Mouse (Mus musculus) adrenal gland, postnatal 36 days (tissue): ENCODE measurements at regions not wholly inside any gene's neighbourhood (a gene's known extent, or its start where the extent isn't known, plus 50 kb on each side); places are given as distances from the start of the nearest gene placed in this dataset.
A peak's percentile ranks its signal among the peaks of the same experiment; 100 is the strongest.
"Not testable (repeated sequence)": the region's sequence is repeated elsewhere in the genome, so short reads cannot be mapped to it uniquely, and the experiment has no call there.

Experiments
- DNase-seq, 2 experiments: peaks; one replicate each; pipeline ENCODE4 v3.0.0; 2021; ENCODE audit warnings: mixed read lengths in 1 of 2

DNA sequence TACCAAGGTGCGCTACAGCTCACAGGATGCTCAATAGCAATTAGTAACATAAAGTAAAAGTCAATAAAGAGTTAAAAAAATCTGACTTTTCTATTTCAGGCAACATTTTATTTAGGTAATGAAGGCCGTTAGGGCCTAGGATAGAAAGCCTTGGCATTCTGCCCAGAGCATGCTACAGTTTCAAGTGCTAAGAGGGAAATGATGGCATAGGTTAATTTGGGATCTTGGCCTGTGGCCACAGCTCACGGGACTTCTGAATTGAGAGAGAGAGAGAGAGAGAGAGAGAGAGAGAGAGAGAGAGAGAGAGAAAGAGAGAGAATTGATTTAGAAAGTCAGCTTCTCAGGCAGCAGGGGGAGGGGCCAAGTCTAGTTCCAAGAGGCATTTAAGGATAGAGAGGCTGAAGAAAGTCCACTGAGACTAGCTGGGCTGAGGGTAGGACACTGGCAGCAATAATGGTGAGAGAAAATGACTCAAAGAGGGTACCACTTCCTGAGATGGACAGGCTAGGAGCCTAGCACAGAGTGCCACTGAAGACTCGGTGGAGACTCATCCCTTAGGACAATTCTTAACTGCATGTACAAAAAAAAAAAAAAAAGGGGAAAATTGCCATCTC, 52.6 kb upstream of the Klf14 start:
- DNase-seq = peak; percentile 38 to 71

DNA sequence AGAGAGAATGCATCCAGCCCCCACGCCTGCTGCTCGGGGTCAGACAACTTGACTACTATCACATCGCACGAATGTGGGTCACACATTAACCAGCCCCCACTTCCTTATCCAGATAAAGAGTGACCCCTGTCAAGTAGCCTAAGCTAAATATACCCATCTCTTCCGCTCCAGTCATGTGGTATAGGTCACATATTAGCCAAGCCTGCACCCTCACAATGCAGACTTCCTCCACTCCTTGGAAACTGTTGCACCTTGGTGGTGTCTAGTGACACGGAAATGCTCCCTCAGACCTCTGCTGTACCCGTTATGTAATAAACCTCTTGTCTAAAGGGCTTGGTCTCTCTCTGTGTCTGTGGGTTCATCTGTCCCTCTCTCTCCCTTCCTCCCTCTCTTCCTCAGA, 57.7 kb upstream of the Klf14 start:
- no peak for DNase-seq

DNA sequence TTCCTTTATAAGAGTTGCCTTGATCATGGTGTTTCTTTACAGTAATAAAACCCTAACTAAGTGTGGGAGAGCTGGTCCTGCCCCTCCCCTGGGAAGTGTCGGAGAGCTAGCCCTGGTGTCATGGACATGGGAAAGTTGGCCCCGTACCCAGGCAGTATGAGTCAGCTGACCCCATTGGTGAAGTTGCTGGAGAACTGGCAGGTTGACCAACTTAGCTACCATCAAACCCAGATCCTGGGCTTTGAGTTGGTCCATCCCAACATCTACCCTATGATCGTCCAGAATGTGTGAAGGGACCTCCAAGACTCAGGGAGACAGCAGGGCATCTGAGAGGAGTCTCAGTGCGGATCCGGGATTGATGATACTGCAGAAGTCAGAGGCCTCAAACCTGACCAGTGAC, 62.9 kb upstream of the Klf14 start:
- peak; percentile 10 to 37 for DNase-seq

DNA sequence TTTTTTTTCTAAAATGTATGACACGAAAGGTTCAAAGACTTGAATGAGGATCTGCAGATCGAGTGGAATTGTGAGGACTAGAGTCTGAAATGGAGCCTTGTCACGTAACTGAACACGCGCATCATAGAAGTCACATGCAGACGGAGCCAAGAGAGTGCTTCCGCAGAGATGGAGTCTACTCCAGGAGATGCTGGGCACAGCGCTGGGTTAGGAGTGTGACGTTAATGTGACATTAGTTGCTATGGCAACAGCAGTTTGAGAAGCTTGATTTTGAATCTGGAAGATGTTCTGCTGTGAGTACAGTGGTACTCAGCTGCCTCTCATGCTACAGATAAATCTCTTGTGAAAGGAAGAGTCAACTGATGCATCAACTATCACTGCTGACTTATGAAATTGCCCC, 70.9 kb upstream of the Klf14 start:
- DNase-seq = no peak

DNA sequence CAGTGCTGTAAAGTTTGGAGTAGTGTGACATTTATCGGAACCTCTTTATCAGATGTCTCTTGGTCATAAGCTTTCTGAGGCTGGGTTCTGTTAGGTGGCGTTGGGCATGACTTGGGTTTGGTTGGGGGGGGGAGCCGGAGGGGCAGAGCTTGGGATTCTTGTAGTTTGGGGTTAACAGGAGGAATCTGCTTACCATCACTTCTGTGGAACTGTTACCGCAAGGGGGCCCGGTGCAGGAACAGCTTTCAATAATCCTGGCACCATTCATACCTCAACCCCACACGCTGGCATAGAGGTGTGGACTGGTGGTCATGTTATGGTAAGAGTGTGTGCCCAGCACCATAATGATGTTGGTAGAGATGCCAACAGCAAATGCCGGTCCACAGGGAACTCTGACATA, 72.1 kb upstream of the Klf14 start:
- DNase-seq = no peak

DNA sequence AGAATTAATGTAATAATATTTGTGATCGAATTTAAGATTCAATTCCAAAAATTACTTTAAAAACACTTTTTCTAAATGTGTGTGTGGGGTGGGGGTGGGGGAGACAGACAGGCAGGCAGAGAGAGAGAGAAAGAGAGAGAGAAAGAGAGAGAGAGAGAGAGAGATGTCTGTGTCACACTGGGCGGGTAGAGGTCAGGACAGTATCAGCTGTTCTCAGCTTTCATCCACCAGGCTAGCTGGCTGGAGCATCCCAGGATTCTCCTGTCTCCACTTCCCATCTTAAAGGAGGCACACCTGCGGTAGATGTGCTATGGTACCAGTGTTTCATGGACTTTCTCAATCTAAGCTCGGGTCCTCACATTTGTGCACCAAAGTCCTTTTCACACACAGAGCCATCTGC, 73.3 kb upstream of the Klf14 start:
- no peak for DNase-seq

DNA sequence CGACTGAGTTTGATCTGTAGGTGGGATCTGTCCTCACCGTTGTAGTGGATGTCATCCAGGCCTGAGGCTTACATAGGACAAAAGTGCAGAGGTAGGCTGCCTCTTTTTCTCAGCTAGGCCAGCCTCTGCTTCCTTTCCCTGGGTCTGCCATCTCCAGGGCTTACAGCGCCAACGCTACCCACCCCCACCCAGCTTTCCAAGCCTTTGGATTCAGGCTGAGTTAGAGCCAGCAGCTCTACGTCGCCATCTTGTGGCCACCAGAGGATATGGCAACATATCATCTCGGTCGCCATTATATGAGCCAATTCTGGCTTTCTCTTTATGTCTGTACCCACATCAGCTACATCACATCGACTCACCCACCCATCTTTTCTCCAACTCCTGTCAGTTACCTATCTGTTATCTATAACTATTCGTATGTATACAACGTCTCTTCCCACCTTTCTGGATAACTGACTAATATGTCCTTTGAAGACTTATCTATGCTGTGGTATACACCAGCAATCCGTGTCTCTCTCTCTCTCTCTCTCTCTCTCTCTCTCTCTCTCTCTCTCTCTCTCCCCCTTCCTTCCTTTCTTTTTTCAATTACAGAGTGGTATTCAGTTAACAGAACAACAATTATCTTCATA, 74.2 kb upstream of the Klf14 start:
- DNase-seq = peak; percentile 66 to 67

DNA sequence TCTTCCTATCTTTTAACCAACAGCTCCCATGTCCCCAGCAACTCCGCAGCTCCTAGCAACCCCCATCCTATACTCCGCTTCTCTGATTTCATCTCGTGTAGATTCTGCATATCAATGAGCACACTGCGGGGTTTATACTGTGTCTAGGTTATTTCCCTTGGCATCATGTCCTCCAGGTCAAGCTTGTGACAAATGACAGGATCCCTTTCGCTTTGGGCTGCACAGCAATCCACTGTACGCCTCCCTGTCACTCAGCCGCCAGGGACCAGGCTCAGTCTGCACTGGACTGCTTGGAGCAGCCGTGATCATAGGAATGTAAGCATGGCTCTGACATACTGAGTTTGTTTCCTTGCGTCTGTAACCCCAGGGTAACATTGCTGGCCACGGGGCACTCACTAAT, 75.9 kb upstream of the Klf14 start:
- no peak for DNase-seq

DNA sequence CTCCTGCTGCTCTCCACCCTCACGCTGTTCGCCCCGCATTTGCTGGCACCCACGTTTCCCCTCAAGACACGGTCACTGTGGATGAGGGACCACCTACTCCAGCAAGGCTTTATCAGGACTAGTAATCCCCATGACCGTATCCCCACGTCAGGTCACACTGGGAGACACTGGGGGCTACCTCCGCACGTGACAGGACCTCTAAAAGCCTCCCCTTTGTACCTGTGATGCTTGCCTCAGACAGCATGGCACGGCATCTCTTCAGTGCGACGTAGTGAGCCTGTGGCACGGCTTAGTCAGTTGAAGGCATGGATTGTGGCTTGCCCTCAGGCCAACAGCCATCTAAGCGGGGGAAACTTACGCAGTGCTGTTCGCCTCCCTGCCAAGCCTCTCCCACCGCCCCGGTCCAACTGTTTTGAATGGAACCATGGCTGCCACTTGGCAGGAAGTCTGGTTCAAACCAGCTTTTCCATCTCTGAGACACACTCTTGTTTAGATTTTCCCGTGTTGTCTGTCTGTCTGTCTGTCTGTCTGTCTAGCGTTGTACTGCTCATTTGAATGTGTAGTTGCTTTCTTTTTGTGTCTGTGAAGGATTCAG, 79.0 kb upstream of the Klf14 start:
- no peak for DNase-seq

DNA sequence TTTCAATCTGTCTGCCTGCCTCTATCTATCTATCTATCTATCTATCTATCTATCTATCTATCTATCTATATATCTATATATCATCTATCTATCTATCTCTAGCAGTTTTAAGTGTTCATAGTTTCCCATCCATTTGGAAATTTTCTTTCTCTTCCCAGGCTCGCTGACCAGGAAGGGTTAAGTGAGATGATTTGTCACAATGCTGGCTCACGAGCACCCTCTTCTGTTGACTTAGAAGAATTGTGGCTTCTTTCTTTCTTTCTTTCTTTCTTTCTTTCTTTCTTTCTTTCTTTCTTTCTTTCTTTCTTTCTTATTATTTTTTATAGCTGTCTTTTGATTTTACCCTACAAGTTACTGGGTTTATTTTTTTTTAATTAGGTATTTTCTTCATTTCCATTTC, 79.6 kb upstream of the Klf14 start:
- not testable (repeated sequence) for DNase-seq

DNA sequence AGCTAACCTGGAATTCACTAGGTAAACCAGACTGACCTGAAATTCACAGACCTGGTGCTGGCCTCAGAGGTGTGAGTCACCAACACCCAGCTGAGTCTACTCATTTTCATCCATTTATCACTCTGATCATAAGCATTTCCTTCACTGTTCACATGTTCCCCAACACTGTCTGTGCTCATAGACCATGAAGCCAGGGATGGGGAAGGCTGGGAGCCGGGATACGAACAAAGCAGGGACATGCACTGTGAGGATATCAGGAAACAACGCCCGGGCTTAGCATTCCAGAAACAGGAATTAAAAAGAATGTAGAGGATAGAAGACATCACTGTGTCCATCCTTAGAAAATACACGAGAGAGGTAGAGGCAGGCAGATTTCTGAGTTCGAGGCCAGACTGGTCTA, 80.6 kb upstream of the Klf14 start:
- no peak for DNase-seq

DNA sequence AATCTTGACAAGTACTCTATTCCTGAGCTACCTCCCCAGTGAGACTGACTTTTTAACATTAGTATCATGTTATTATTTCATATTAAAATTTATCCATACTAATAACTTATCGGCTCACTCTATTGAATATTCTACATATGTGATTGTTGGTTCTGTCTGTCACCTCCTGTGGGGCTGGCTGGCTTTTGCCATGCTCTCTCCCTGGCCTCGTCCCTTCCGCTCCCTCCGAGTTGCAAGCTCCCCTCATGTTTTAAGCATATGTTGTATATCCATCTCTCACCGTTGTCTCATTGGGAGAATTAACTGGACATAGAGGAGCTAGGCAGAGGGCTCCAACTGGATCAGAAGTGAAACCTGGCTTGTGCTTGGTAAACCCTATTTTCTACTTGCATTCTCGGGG, 81.9 kb upstream of the Klf14 start:
- DNase-seq = no peak

DNA sequence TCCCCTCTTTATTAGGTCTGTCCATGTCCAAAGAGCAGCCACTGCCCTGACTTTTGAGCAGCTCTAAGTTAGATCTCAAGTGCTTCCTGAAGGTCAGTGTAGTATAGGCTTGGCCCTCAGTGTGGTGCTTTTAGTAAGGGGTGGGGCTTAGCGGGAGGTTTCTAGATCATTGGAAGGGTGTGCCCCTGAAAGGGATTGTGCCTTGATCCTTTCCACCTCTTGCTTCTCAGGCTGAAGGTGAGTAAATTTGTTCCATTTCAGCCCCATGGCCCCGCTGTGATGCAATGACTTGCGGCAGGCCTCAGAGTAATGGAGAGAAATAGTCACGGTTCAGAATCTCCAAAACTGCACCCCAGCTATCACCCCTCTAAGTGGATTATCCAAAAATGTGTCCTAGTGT, 84.5 kb upstream of the Klf14 start:
- no peak for DNase-seq

DNA sequence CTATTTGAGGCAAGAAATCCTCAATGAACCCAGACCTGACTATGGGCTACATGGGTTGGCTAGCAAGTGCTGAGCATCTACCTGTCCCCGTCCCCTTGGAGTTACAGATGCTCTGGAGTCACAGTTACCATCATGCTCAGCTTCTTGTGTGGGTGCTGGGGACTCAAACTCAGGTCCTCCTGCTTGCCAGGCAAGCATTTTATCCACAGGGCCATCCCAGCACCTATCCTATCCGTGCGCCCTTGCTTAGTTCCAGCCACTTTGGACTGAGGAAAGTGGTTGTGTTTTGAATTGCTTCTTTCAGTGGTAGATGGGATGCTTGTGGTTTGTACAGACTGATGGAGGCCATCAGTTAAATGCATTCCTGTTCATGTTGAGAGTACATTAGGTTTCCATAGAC, 85.0 kb upstream of the Klf14 start:
- no peak for DNase-seq

DNA sequence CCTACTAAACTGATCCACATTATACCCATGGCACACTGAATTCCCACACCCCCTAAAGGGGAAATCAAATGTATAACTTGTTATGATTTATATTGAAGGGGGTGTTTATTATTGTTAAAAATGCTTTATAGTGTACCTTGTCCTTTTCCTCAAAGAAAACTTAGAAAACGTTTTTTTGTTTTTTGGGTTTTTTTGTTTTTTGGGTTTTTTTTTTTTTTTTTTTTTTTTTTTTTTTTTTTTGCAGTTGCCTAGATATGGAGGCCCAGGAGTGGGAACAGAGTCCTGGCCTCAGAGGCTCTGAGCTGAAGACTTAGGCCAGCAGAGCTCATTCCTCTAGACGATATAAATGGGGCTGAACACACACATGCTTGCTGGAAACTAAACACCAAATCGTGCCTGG, 87.3 kb upstream of the Klf14 start:
- no peak for DNase-seq

DNA sequence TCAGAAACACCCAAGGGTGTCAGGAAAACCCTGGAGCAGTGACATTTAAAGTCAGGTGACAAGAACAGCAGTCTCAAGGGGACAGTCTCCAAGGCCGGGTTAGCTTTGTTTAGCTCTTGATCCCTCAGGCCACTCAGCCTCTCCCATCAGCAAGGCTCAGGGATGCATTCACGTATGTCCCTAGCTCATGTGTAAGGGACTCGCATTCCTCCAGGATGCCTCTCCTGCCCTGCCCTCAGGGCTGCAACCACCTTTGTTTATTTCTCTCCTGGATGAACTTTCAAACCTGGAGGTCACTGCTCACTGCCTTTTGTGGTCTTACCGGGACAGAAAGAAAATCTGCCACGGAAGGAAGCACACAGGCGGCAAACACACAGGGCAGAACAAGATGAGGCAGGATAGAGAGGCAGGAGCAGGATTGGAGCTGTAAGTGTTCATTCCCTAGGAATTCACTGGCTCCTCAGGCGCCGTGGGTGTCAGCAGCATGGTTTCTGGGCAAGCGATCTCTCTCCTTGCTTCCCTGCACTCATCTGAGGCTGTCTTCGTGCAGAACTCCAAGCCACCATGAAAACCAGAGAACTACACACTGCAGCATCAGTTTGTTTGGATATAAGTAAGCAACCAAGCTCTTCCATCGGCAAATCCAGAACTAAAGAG, 90.2 kb upstream of the Klf14 start:
- no peak for DNase-seq

DNA sequence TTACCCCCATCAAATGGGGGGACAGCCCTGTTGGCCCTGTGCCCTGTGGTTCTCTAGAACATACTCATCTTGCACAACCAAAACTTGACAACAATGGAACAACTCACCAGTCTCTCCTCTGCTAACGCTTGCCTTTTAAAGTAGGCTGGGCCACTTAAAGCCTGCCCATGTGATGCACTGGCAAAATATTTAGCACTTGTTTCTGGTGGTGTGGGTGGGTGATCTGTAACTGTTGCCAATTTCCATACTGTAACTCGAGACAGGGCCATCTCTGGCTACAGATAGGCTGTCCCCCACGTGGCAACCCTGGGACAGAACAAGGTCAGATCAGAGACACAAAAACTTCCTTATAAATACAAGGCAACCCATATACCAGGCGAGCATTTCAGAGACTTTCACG, 92.0 kb upstream of the Klf14 start:
- DNase-seq = no peak

DNA sequence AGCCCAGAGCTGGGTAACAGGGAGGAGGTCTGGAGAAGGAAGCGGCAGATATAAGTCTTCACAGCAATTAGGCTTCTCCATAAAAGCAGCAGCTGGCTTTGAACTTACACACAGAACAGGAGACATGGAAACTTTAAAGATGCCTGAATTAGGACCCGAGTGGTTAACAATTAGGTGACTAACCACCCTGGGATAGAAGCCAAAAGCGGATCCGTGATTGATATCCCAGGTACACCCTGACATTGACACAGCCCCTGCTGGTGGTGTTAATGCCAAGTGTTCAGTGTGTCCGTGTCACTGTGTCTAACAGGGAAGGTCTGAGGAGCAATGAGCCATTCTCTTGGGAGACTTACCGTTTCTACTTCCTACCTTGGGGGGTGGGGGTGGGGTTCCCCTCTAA, 92.9 kb upstream of the Klf14 start:
- DNase-seq = no peak

DNA sequence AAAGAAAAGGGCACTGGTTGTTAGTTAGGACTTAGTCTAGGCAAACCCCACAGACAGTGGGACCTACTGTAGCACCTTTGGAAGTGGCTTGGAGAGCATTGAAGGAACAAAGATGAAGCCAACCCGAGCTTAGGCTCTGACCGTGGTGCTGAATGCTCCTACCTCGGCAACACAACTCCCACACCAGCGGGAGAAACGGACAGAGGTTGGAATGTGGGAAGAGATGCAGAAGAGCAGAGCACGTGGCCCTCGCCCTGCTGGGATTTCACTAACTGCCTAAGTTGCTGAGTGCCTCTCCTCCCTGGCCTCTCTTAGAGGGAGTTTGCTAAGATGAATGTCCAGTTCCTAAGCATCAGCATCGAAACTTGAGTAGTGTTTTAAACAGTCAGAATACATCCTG, 94.1 kb upstream of the Klf14 start:
- peak in 1 of 2 experiments; percentile 35 for DNase-seq

DNA sequence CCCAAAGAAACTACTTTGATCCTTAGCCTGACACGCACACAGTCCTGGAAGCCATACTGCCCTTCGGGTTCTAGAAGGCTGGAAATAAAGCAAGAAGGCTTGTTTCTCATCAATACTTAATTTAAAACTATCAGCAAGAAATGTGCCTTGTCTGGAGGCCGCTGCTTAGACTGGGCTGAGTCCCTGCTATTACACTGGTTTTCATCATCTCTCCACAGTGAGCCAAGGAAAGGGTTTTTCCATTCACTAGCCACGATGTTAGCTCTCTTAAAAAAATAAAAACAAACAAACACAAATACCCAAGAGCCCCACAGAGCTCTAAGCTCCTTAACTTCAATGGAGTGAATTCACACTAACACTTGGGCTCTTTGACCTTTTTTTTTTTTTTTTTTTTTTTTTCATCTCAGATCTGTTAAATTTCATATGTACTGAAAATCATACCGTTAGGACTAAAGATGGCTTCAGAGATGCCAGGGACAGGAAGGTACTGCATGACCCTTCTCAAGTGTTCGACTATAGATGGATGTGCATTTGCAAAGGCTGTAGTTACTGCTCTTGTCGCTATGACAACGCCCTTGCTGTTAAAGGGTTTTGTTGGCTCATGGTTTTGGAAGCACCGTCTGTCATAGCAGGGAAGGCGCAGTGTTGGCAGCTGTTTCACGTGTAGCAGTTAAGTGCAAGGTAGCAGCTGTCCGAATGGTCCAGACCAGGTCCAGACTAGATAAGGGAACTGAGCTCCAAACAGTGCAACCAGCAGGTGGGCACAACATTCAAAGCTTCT, 98.1 kb upstream of the Klf14 start:
- no peak for DNase-seq

DNA sequence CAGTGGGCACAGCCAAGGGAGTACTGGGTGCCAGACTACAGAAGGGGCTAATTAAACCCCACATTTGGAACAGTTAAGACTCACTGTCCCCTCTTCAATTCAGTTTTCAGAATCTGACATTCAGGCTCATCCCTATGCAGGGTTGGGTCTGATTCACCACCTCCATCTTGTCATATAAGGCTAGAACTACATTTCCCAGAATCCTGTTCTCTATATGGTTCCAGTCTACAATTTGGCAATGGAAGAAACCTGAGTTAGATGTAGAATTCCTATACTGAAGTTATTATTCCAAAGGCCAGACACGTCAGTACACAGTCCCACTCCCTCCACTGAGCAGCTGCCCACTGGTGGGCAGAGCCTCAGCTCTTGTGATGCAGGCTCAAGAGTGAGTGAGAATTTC, 99.4 kb upstream of the Klf14 start:
- DNase-seq = no peak

DNA sequence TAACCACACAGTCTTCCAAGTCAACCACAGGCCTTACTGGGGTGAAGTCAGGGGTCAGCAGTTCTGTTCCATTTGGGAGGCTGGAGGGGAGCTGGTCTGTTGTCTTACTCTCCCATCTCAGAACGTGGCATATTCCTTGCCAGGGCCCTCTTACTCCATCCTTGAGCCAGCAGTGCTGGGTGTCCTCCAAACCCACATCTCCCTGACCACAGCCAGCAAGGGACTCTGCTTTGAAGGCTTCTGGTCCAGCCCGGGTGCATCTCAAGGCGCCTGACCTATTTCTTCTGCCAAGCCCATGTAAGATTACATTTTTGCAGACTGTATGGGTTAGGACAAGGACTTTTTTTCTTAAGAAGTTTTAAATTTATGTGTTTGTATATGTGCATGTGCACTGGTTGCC, 100.1 kb upstream of the Klf14 start:
- peak in 1 of 2 experiments; percentile 52 for DNase-seq

DNA sequence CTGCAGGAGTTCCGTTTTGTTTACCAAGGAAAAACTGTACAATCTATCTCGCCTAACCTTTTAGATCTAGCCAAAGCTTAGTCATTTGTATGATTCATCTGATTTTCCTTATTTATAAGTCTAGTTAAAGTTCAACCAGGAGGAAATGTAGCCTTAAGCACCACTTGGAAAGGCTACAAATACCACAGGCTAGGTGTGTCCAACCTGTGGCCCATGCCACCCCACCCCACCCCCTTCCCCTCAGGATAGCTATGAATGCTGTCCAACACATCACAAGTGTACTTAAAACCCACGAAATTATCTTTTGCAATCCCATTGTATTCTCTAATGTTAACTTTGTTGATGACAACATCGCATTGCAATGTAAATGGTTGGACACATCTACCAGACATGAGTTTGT, 102.9 kb upstream of the Klf14 start:
- no peak for DNase-seq
